ENCODE assay signal across 7 mouse cellular contexts in genomic region chr5:77137701-77138265, GRCm38 (mm10). TPM values are rescaled to one million over a fixed set of nuclear protein-coding genes. Genes with fewer than 3 reads are reported as not detected.
DNase-seq lines count a peak whose midpoint lies in the region.

No protein-coding gene starts in this region.

- intact Hi-C loops in left cerebral cortex, postnatal 4 days (cut with DNase I) = no loop called here
- intact Hi-C loops in gastrocnemius, postnatal 14 days (cut with DNase I; ENCODE audit: low total_unique reads) = no loop called here

- peak; percentile 64 for DNase-seq in left cerebral cortex, postnatal 4 days
- DNase-seq in left cerebral cortex, adult 18-20 months (ENCODE audit: low spot score in 2 of 2) = no peak
- DNase-seq in cerebellum, postnatal 10 days = peak; percentile 44 to 66
- DNase-seq in gastrocnemius, postnatal 14 days = peak; percentile 49
- peak; percentile 62 for DNase-seq in lung, postnatal 14 days
- DNase-seq in right cerebral cortex, postnatal 14 days = no peak
- DNase-seq in thymus, postnatal 10 days (ENCODE audit: low spot score in 2 of 2) = no peak

RNA-seq across cellular contexts. Expression of gene Hopx, which starts 22.9 kb away (rescaled TPM):
- total RNA-seq in left cerebral cortex, postnatal 4 days (2021) = 10 to 100 TPM; 11.1 to 13.7 TPM
- total RNA-seq in left cerebral cortex, adult 18-20 months (2021) = 10 to 100 TPM; 23.4 to 31.3 TPM
- 1 to 10 TPM; 9.7 to 9.8 TPM for total RNA-seq in gastrocnemius, postnatal 14 days (2021)

Comparison
In these comparisons a context has a peak if more than half of its experiments do, and no peak if none do; other contexts are left out.
1. DNase-seq: peak in left cerebral cortex, postnatal 4 days (single experiment), cerebellum, postnatal 10 days (2 of 2), gastrocnemius, postnatal 14 days (single experiment) and lung, postnatal 14 days (single experiment); none in left cerebral cortex, adult 18-20 months (0 of 2), right cerebral cortex, postnatal 14 days (single experiment) and thymus, postnatal 10 days (0 of 2).